Mouse (Mus musculus) skeletal muscle tissue, adult 2 months (tissue): Measurements from ENCODE around the gene Mrpl45.
A peak's percentile ranks its signal among the peaks of the same experiment; 100 is the strongest.
"Not testable (repeated sequence)": the region's sequence is repeated elsewhere in the genome, so short reads cannot be mapped to it uniquely, and the experiment has no call there.

Experiments used
- DNase-seq: peaks from one replicate; pipeline ENCODE4 v3.0.0-alpha.2; 2012; ENCODE audit warnings: low read depth, low spot score

Mrpl45 gene

DNA sequence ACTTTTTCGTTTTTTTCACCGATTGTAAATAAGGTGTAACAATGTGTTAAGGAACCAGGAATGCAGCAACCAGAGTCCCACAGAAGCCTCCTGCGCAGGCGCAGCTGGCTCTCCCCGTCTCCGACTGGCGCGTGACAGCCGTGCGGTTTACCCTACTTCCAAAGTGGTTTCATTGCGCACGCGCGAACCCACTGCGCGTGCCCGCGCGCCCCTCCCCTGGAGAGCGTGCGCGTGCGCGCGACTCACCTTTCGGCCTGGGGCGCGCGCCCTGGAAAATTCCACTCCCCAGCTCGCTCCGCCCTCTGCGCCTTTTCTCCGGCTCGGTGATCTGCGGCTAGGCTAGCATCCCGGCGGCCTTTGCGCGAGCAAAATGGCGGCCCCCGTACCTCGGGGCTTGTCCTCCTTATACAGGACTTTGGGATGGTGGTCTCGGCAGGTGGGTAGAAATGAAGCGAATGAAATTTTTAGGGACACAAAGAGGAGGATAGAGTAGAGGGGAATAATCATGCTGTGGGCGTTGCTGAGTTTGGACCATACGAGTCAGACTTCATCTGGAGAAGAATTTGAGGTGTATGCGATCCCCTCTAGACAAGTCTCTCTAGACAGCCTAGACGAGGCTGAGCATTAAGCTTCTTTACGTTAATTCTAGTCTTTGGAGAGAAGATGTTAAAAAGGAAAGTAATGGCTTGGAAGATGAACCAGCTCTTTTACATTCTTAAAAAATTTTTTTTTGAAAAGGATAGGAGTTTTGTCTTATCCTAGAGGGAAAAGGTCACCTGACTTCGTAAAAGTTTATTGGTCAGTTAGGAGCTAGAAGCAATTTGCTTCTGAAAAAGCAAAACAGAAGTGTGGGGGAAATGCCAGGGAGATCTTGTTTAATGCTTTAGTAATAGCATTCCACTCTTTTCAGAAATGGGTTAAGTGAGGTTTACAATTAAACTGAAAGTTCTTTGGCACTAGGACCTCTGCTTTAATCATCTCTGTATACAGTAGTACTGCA lies at the start of gene Mrpl45:
Gene Mrpl45, plus strand, starts transcription at position 213 of the 1,000 bp plus-strand sequence.
- peak; percentile 99 for DNase-seq

DNA sequence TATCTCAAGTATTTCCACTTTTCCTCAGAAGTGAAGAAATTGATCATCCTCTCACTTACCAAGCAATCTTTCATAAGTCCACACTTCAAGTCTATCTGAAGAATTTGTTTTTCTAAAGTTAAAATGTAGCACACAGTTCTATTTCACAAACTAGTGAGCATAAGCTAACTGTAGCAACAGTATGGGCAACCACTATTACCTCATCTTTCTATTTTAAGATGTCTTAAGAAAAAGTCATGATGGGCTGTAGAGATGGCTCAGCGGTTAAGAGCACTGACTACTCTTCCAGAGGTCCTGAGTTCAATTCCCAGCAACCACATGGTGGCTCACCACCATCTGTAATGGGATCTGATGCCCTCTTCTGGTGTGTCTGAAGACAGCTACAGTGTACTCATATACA lies 49.0 kb upstream of the Mrpl45 start:
- not testable (repeated sequence) for DNase-seq

DNA sequence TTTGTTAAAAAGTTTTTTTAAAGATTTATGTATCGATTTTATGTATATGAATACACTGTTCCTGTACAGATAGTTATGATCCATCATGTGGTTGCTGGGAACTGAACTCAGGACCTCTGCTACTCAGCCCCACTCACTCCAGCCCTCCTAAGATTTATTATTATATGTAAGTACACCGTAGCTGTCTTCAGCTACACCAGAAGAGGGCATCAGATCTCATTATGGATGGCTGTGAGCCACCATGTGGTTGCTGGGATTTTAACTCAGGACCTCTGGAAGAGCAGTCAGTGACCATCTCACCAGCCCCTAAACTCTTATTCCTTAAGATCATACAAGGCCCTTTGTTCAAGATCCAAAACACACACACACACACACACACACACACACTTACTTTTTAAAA lies 45.5 kb upstream of the Mrpl45 start:
- not testable (repeated sequence) for DNase-seq

DNA sequence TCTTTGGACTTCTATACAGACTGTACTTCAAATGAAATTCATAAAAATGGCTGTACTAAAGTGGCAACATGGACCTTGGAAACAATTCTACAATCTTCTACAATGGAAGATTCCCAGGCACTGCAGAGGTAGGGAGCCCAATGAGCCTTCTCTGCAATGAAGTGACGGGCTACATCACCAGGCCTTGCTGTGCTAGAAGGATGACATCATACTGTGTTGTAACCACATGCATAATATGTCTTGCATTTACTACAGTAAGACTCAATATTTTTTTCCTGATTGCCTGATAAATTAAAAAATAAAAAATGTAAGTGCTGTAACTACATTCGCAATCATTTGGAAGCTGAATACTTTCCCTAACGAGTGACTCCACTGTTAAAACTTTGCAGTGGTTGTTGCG lies 42.7 kb upstream of the Mrpl45 start:
- no peak for DNase-seq

DNA sequence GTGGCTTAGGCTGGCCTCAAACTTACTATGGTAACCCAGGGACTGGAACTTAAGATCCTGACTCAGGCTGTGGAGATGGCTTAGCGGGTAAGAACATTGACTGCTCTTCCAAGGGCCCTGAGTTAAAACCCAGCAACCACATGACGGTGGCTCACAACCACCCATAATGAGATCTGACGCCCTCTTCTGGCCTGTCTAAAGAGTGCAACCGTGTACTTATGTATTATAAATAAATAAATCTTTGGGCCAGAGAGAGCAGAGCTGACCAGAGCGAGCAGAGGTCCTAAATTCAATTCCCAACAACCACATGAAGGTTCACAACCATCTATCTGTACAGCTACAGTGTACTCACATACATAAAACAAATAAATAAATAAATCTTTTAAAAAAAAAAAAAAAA lies 41.9 kb upstream of the Mrpl45 start:
- DNase-seq, result no peak

DNA sequence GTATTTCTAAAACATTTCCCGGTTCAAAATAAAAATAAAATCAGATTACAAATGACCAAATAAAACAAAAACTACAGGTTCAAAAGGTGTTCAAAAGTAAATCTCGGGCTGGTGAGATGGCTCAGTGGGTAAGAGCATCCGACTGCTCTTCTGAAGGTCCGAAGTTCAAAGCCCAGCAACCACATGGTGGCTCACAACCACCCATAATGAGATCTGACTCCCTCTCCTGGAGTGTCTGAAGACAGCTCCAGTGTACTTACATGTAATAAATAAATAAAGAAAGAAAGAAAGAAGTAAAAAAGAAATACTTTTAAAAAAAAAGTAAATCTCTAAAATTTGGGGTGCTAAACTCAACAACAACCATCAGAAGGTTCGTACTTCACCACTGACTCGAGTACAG lies 40.6 kb upstream of the Mrpl45 start:
- DNase-seq, result not testable (repeated sequence)

DNA sequence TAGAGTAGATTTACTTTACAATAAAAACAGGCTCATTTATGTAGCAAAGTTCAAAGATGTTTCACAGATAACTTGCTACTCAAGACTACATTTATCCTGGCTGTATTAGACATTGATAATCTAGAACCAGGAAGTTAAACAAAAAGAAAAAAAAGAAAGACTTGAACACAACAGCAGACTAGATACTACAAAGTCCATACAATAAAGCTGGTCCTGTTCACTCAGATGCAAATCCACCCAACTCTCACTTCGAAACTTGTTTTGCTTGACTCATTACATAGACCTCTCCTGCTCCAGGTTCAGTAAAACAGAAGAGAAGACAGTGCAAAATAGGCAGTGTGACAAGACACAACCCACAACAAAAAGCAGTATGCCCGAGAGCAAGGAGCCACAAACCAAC lies 40.2 kb upstream of the Mrpl45 start:
- DNase-seq, result no peak

DNA sequence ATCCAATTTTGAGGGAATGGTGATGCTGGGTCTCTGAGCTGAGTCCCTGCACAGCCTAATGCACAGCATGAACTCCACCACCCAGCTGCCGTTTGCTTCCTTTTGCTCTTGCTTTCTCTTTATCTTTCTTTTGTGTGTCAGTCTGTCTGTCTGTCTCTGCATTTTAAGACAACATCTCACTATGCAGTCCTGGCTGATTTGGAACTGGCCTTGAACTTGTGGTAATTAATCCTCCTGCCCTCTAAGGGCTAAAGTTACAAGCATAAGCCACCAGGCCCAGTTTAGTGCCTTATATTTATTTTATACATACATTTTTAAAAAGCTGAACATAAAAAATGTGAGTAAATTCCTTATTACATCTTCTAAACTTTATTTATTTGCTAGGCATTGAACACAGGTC lies 39.5 kb upstream of the Mrpl45 start:
- no peak for DNase-seq

DNA sequence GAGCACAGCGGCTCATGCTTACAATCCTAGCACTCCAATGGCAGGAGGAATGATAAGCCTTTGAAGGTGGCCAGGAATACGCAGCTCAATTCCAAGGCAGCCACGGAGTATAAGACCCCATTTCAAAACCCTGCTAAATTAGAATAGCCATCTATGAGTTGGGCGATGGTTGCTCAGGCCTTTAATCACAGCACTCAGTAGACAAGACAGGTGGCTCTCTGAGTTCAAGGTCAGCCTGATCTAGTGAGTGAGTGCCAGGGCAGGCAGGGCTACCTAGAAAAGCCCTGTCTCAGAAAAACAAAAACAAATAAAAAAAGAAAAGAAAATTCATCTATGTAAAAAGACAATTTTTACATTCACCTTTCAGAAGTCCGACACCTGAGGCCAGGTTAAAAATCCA lies 38.4 kb upstream of the Mrpl45 start:
- no peak for DNase-seq

DNA sequence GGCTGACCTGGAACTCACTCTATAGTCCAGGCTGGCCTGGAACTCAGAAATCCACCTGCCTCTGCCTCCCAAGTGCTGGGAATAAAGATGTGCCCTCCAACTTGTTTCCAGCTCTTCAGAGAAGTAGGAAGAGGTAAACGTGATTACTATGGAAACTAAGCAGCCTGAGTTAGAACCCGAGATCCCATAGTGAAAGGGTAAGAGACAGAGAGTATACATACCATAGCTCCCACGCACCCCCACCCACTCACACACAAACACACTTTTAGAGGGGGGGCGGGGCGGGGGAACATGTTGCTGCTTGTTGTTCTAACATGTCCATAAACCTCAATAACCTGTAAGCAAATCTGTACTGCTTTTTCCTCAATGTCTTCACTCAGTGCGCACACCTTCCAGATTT lies 37.1 kb upstream of the Mrpl45 start:
- no peak for DNase-seq

DNA sequence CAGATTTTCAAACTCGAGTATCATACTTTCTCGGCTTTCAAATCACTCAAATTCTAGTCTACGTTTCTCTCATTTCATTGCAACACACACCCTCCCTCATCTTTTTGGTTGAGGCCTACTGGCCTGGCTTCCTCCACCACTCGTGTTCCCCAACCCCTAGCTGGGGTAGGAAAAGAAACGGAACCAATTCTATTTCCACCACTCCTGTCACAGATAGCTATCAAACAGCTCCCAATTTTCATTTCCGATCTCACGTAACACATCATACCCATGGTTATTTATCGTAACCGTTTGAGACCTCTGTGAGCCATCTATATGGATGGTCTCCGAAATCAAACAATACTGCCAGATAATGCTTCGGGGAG lies 36.5 kb upstream of the Mrpl45 start:
- DNase-seq, result no peak

DNA sequence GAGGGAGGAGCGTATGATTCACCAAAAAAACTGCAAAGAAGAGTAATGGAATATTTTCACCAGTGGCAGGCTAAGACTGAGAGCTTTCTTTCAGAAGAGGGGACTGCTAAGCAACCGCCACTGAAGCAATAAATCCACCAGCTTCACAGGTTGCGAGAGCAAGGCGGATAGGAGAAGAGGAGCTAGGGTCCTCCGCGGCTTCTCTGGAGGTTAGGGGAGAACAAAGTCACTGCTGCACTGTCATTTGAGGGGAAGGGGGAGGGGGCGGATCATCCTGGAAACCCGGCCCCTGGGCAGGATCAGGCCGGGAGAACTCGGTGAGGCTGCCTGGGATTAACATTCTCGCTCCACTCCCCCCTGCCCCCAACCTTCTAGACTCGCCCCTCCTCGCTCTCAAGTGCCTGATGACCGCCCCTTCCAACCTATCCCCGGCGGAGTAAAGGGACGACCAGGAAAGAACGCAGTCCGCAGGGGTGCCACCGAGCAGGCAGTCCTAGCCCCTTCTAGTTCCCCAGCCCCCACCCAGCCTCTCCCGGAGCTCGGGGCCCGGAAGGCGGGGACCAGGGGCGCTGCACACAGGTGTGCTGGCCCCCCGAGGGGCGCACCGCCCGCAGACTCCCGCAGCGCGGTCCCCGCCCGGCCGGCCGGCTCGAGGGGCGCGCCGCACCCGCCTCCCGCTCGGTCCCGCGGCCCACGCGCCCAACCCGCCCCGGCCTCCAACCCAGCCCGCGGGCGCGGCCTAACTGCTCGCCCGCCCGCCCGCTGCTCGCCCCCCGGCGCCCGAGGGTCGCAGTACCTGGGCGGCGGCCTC lies 35.9 kb upstream of the Mrpl45 start:
- no peak for DNase-seq

DNA sequence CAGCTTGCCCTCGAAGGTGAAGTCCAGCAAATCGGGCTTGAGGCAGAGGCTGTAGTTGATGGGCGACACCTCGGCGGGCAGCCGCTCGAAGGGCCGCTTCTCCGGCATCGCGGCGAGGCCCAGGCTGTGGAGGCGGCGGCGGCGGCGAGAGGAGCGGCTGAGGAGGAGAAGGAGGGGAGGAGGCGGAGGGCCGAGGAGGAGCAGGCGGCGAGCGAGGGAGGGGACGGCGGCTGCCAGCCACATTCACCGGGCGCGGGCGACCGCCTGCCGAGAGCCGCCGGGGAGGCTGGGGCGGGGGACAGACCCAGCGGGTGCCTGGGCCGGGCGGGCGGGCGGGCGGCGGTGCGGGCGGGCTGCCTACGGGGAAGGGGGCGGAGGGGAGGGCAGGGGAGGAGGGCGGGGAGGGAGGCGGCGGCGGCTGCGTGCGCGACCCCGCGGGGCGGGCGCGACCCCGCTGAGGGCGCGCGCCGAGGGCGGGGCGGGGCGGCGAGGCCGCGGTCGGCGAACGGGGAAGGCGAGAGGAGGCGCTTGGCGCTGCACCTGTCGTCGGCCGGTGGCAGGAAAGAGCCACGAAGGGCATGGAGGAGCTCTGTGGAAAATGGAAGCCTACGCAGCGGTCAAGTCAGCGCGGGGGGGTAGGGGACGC lies 35.2 kb upstream of the Mrpl45 start, which contains the start of gene Npepps:
Gene Npepps, minus strand, starts transcription at position 423 of the 646 bp plus-strand sequence.
- DNase-seq, result peak; percentile 72

DNA sequence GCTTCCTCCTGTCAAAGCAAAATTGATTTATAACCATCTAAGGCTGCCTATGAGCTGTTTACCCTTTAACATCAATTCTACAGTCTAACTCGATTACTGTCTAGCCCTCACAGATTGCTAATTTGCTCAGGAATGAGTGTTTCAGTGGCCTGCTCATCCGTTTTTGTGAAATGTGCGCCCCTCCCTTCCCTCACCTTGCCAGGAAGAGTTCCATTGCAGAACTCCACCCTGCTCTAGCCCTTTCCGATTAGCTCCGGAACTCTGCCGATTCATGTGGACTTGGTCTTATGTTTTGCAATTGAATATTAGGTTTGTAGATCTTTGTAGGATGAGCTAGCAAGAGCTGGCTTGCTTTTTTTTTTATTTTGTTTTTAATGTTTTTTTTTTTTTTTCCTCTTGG lies 33.3 kb upstream of the Mrpl45 start:
- no peak for DNase-seq

DNA sequence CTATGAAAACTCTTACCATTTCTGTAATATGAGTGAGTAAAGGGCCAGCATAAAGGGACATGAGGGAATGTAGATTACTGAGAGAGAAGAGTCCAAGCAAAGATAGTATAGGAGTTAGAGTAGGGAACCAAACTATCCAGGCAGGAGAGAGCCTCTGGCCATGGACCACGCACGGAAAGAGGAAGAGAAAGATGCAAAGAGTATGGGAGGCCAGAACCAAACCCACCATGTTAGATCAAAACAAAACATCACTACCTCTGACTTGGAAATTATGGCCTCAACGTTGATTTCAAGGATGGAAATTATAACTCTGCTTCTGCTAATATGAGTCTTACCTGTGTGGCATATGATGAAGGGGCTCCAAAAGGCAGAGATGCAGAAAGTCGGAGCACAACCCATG lies 30.7 kb upstream of the Mrpl45 start:
- DNase-seq, result no peak

DNA sequence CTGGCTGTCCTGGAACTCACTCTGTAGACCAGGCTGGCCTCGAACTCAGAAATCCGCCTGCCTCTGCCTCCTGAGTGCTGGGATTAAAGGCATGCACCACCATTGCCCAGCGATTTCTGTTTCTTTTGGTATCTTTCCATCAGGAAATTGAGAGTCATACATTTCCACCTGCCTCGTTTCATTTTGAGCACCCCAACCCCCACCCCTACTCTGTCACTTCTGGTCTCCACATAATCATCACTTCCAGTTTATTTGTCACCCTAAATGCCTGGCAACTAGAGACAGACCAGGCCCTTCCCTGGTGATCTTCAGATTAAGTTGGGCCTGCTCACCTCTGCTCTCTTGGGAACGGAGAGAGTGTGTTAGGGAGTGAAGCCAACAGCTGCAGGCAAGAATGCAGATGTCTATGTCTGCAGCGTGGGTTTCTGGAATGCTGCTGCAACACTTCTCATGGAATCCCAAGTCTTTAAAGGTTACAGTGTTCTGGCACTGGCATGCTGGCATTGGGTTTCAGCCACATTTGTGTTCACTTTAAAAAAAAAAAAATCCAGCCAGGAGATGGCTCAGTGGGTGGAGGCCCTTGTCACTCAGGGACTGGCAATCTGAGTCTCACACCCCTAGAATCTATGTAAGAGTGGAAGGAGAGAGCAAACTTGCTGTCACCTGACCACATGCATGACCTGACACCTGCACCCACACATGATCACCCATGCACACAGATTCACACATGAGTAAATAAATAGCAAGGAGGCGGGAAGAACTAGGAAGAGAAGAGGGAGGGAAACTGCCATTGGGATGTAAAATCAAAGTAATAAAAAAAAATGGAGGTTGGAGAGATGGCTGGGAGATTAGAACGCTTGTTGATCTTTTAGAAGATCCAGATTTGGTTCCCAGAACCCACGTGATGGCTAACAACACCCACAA lies 29.4 kb upstream of the Mrpl45 start:
- DNase-seq, result no peak

DNA sequence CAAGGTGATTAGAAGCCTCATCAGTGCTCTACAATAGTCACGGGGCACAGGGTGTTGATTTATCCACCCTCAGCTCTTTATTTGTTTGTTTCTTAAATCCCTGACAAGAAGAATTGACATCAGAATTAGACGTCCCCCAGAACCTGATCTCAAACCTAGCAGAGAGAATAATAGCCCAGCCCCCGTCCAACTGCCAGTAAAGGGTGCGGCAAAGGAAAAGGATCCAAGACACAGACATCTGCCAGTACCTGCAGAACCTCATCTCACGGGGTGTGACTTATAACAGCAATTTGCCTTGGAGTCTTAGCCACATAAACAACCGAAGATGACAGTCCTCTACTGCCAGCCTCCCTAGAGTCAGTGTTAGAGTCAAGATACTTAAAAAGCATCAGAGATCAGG lies 28.5 kb upstream of the Mrpl45 start:
- no peak for DNase-seq

DNA sequence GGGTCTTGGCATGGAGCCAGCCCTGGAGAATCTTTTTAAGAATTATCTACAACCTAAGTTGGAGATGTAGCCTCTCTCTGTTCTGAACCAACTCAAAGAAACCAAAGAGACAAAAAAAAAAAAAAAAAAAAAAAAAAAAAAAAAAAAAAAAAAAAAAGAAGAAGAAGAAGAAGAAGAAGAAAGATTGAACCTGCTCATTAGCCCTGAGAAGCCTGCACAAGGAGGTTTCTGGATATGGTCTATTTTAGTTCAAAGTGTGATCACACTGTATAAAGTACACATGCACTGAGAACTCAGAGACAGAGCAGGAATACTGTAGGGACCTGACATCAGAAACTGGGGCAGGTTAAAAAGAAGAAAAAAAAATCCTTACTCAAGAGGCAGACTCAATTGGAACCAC lies 27.9 kb upstream of the Mrpl45 start:
- no peak for DNase-seq

DNA sequence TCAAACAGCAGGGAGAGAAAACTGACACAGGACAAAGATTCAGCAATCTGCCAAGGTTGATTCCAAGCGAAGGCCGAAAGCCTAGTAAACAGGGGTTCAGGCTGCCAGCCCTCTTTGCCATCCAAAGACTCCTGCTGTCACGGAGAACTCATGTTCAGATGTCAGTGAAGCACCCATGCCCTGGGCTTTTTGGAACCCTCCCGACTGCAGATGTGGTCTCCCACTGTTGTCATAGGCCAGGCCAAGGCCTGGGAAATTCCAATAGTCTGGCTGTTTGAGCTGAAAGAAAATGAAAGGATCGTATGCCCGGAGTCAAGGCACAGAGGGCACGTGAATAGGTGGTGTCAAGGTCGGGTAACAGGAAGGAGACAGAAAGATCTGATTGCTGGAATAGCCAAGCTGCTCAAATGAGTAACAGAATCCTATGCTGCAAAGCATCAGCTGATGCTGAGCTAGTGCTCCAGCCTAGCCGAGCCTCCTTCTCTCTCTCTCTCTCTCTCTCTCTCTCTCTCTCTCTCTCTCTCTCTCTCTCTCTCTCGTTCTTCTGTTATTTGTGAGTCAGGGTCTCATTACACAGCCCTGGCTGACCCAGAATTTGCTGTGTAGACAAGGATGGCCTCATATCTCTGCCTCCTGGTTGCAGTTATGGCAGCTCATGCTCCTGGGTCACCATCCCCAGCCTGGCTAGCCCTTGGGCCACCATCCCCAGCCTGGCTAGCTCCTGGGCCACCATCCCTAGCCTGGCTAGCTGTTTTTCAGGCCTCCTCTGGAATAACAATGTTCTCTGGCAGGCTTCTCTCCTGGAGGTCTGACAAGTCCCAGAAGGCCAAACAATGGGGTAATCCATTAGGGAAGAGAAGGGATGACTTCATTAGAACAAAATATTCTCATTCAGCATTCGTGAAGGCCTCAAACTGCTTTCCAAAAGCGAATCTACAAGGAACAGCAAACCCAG lies 26.0 kb upstream of the Mrpl45 start:
- peak; percentile 69 for DNase-seq

DNA sequence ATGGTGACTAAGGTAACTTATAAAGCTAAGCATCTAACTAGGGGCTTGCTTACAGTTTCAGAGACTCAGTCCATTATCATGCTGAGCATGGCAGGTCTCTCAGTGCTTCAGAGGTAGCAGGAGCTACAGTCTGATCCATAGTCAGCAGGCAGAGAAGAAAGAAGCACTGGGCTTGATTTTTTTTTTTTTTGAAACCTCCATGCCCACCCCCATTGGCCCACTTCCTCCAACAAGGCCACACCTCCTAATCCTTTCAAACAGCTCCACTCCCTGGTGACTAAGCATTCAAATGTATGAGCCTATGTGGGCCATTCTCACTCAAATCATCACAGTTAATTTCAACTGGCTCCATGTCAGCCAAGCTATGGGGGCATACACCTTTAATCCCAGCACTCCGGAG lies 22.8 kb upstream of the Mrpl45 start:
- DNase-seq, result no peak
